Mouse (Mus musculus): ENCODE measurements at regions not wholly inside any gene's neighbourhood (a gene's known extent, or its start where the extent isn't known, plus 50 kb on each side); places are given as distances from the start of the nearest gene placed in this dataset.

DNA sequence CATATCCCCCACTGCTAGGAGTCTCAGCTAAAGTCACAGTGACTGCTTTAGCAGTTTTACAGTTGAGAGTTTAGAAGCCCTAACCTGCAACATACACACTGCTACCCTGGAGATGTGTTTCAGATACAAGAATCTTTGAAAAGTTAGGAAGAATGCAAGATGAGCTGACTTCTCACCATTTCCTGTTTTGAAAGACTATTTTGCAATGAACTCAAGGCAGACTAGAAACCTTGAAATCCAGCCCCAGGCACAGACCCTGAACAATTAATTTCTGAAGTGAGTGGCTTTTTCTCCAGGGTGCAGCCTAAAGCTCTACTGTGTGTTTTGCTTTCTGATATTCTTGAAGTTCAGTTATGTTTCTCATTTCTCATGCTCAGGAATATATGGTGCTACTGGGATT lies 440.6 kb downstream of the Nebl start:
- no peaks in the 10 kb centered on the region for H3K9me3 ChIP-seq (ENCODE audit: control insufficient read depth, low read length)
- no peaks in the 10 kb centered on the region for H3K27me3 ChIP-seq (ENCODE audit: control insufficient read depth, insufficient read depth, low read depth, low read length)
- H3K4me1 ChIP-seq (replicated peaks; ENCODE audit: control insufficient read depth, insufficient read depth, low read length) = peaks cover 4% of the 10 kb centered on the region
- H3K27ac ChIP-seq (ENCODE audit: low read length) = no peak overlapping the region
- H3K36me3 ChIP-seq (ENCODE audit: control insufficient read depth, insufficient read depth, low read length) = no peaks in the 10 kb centered on the region
- no peak for ATAC-seq (ENCODE audit: low read depth)
- H3K4me3 ChIP-seq (ENCODE audit: low read length) = no peak overlapping the region
- H3K4me2 ChIP-seq (ENCODE audit: low read depth, low read length) = no peak overlapping the region
- H3K9ac ChIP-seq (ENCODE audit: low read length) = no peak overlapping the region

DNA sequence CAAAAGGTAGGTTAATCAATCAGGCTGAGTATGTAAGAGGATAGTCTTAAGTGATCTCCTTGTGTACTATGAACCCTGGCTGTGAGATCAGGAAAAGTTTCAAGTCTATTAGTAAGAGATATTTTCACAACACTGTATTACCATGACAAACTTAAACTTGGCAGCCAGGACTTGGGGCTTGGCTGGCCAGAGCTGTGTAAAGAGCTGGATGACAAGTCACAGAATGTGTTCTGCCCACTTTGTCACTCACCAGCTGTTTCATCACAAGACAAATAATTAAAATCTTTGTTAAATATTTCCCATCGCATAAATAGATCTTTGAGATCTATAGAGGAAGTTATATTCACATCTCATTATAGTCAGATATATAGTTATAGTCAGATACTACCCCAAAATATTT lies 443.7 kb downstream of the Nebl start:
- peaks cover 4% of the 10 kb centered on the region for H3K4me1 ChIP-seq (replicated peaks; ENCODE audit: control insufficient read depth, insufficient read depth, low read length)
- peak; percentile 99 for ATAC-seq (ENCODE audit: low read depth)
- no peak overlapping the region for H3K4me3 ChIP-seq (ENCODE audit: low read length)
- H3K36me3 ChIP-seq (ENCODE audit: control insufficient read depth, insufficient read depth, low read length) = no peaks in the 10 kb centered on the region
- no peaks in the 10 kb centered on the region for H3K27me3 ChIP-seq (ENCODE audit: control insufficient read depth, insufficient read depth, low read depth, low read length)
- no peak overlapping the region for H3K4me2 ChIP-seq (ENCODE audit: low read depth, low read length)
- H3K27ac ChIP-seq (ENCODE audit: low read length) = no peak overlapping the region
- 50% methylated on average over 1 of the region's 1 CpGs for WGBS
- H3K9ac ChIP-seq (ENCODE audit: low read length) = no peak overlapping the region
- no peaks in the 10 kb centered on the region for H3K9me3 ChIP-seq (ENCODE audit: control insufficient read depth, low read length)

DNA sequence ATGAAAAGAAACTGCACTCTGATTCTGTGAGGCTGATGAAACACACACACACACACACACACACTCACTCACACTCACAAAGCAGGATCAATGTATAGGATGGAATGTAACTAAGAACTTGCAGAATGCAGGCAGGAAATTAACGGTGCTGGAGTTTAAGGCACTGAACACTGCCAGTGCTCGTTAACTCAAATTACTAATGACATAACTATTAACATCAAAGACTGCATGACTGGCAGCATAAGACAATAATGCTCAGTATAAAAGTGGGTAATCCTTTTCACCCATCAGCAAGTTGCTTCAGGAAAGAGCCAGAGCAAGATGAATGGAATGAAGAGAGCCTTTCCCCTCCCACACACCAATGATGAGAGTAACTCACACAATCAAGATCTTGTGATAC lies 481.3 kb downstream of the Nebl start:
- Histone ChIP-seq H3K9me3 (ENCODE audit: control insufficient read depth, low read length) (no peaks in the 10 kb centered on the region), H3K4me2 (ENCODE audit: low read depth, low read length) (no peak overlapping the region), H3K36me3 (ENCODE audit: control insufficient read depth, insufficient read depth, low read length) (no peaks in the 10 kb centered on the region), H3K4me3 (ENCODE audit: low read length) (no peak overlapping the region), H3K9ac (ENCODE audit: low read length) (no peak overlapping the region), H3K4me1 (replicated peaks; ENCODE audit: control insufficient read depth, insufficient read depth, low read length) (no peaks in the 10 kb centered on the region), H3K27ac (ENCODE audit: low read length) (no peak overlapping the region), H3K27me3 (ENCODE audit: control insufficient read depth, insufficient read depth, low read depth, low read length) (no peaks in the 10 kb centered on the region)
- no peak for ATAC-seq (ENCODE audit: low read depth)
- WGBS = 72% methylated on average over 2 of the region's 2 CpGs

DNA sequence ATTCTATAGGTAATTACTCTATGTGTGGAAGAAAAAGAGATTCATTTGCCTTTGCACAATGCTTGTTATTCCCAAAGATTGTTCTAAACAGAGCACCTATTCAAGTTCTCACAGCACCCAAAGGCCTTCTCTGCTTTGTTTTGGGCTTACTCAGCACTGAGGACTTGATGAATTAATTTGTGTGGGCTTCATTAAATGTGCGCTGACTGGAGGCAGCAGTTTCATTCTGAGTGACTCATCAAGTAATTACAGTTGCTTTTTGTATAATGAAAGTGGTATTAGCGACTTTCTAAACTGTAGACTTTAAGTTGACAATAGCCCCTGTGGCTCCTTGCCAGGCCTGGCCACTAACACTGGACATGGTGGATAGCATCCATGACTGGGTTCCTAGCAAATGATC lies 485.4 kb downstream of the Nebl start:
- no peaks in the 10 kb centered on the region for H3K27me3 ChIP-seq (ENCODE audit: control insufficient read depth, insufficient read depth, low read depth, low read length)
- H3K9me3 ChIP-seq (ENCODE audit: control insufficient read depth, low read length) = no peaks in the 10 kb centered on the region
- no peak overlapping the region for H3K27ac ChIP-seq (ENCODE audit: low read length)
- 67% methylated on average over 2 of the region's 2 CpGs for WGBS
- ATAC-seq (ENCODE audit: low read depth) = no peak
- no peak overlapping the region for H3K4me3 ChIP-seq (ENCODE audit: low read length)
- H3K36me3 ChIP-seq (ENCODE audit: control insufficient read depth, insufficient read depth, low read length) = no peaks in the 10 kb centered on the region
- no peak overlapping the region for H3K9ac ChIP-seq (ENCODE audit: low read length)
- H3K4me2 ChIP-seq (ENCODE audit: low read depth, low read length) = no peak overlapping the region
- H3K4me1 ChIP-seq (replicated peaks; ENCODE audit: control insufficient read depth, insufficient read depth, low read length) = no peaks in the 10 kb centered on the region

DNA sequence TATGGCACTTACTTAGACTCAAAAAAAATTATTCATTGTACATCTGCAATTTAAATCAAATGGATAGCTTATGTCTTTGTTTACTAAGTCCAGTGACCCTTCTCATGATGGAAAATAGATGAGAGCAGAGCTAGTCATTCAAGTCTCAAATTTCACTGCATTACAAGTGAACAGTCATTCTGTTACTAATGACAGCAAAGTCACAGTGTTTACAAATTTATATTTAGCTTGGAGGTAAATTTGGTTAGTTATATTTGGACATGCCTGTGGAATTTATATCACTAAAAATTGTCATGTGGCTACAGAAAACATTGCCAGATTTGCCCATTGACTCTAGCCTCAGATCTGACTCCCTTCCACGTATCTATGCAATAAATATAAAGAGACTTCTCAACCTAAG lies 515.7 kb downstream of the Nebl start:
- H3K4me3 ChIP-seq (ENCODE audit: low read length) = no peak overlapping the region
- H3K27me3 ChIP-seq (ENCODE audit: control insufficient read depth, insufficient read depth, low read depth, low read length) = no peaks in the 10 kb centered on the region
- no peaks in the 10 kb centered on the region for H3K4me1 ChIP-seq (replicated peaks; ENCODE audit: control insufficient read depth, insufficient read depth, low read length)
- no peaks in the 10 kb centered on the region for H3K36me3 ChIP-seq (ENCODE audit: control insufficient read depth, insufficient read depth, low read length)
- ATAC-seq (ENCODE audit: low read depth) = no peak
- H3K27ac ChIP-seq (ENCODE audit: low read length) = no peak overlapping the region
- WGBS = 38% methylated on average over 1 of the region's 1 CpGs
- no peaks in the 10 kb centered on the region; the same call in 1 of the 2 replicates for H3K9me3 ChIP-seq (ENCODE audit: control insufficient read depth, low read length)
- no peak overlapping the region for H3K4me2 ChIP-seq (ENCODE audit: low read depth, low read length)
- no peak overlapping the region for H3K9ac ChIP-seq (ENCODE audit: low read length)

DNA sequence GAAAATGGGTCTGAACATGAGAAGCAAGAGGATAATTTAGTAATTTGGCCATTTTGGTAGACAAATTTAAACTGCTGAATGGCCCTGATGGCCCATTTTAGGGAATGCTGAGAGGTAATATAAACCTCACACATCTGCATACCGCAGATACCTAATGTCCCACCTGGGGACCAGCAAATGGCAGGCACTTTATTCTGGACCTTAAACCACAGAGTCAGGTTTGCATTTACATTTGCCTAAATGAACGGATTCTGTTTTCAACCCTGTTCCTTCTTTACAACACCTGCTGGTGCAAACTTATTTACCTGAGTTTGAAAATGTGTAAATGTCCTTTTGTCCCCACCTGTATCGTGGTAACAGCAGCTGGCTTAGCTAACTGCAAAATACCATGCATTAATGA lies 516.4 kb downstream of the Nebl start:
- Histone ChIP-seq H3K9me3 (ENCODE audit: control insufficient read depth, low read length) (no peaks in the 10 kb centered on the region; the same call in 1 of the 2 replicates), H3K9ac (ENCODE audit: low read length) (no peak overlapping the region), H3K4me3 (ENCODE audit: low read length) (no peak overlapping the region), H3K27ac (ENCODE audit: low read length) (no peak overlapping the region), H3K36me3 (ENCODE audit: control insufficient read depth, insufficient read depth, low read length) (no peaks in the 10 kb centered on the region), H3K4me1 (replicated peaks; ENCODE audit: control insufficient read depth, insufficient read depth, low read length) (no peaks in the 10 kb centered on the region), H3K4me2 (ENCODE audit: low read depth, low read length) (no peak overlapping the region), H3K27me3 (ENCODE audit: control insufficient read depth, insufficient read depth, low read depth, low read length) (no peaks in the 10 kb centered on the region)
- 67% methylated on average over 3 of the region's 3 CpGs for whole genome bisulfite sequencing
- ATAC-seq (ENCODE audit: low read depth) = no peak

DNA sequence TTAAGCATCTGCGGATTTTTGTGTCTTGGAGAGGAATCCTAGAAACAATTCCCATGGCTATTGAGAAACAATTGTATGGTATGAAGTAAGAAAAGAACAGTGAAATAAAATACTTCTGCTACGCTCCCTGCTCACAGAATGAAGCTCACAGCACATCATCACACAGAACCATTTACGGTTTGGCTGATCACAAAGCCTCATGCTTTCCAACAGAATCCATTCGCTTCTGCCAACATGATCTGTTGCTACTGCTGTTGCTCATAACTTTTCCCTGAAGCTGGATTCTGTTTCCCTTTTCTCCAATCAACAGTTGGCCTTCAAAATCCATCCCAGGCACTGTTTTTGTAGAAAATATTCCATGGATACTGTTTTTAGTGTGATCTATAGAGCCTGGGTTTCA lies 518.7 kb downstream of the Nebl start:
- WGBS = 89% methylated on average over 4 of the region's 4 CpGs
- Histone ChIP-seq H3K36me3 (ENCODE audit: control insufficient read depth, insufficient read depth, low read length) (no peaks in the 10 kb centered on the region), H3K27ac (ENCODE audit: low read length) (no peak overlapping the region), H3K9me3 (ENCODE audit: control insufficient read depth, low read length) (no peaks in the 10 kb centered on the region), H3K9ac (ENCODE audit: low read length) (no peak overlapping the region), H3K4me2 (ENCODE audit: low read depth, low read length) (no peak overlapping the region), H3K4me3 (ENCODE audit: low read length) (no peak overlapping the region), H3K4me1 (replicated peaks; ENCODE audit: control insufficient read depth, insufficient read depth, low read length) (no peaks in the 10 kb centered on the region), H3K27me3 (ENCODE audit: control insufficient read depth, insufficient read depth, low read depth, low read length) (no peaks in the 10 kb centered on the region)
- no peak for ATAC-seq (ENCODE audit: low read depth)

DNA sequence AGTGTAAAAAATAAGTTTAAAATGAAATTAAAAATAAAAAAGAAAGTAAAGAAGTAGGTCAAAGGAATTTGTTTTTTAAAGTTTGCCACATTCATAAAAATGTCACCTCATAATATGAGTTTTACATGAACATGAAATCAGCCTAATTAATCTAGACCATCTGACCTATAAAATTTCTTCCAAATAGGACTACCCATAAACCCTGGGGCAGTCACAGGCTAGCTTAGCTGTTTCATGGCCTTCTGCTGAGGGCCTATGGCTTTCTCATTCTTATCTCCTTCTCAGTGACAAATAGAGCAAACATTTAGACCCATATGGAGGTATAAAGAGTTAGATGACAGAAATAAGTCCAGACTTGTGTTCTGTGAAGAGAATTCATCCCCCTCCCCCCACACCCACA lies 520.2 kb downstream of the Nebl start:
- H3K4me3 ChIP-seq (ENCODE audit: low read length) = no peak overlapping the region
- H3K27me3 ChIP-seq (ENCODE audit: control insufficient read depth, insufficient read depth, low read depth, low read length) = no peaks in the 10 kb centered on the region
- no peak for ATAC-seq (ENCODE audit: low read depth)
- H3K4me1 ChIP-seq (replicated peaks; ENCODE audit: control insufficient read depth, insufficient read depth, low read length) = no peaks in the 10 kb centered on the region
- no peak overlapping the region for H3K27ac ChIP-seq (ENCODE audit: low read length)
- no peaks in the 10 kb centered on the region for H3K36me3 ChIP-seq (ENCODE audit: control insufficient read depth, insufficient read depth, low read length)
- H3K9me3 ChIP-seq (ENCODE audit: control insufficient read depth, low read length) = no peaks in the 10 kb centered on the region
- no peak overlapping the region for H3K9ac ChIP-seq (ENCODE audit: low read length)
- no peak overlapping the region for H3K4me2 ChIP-seq (ENCODE audit: low read depth, low read length)

DNA sequence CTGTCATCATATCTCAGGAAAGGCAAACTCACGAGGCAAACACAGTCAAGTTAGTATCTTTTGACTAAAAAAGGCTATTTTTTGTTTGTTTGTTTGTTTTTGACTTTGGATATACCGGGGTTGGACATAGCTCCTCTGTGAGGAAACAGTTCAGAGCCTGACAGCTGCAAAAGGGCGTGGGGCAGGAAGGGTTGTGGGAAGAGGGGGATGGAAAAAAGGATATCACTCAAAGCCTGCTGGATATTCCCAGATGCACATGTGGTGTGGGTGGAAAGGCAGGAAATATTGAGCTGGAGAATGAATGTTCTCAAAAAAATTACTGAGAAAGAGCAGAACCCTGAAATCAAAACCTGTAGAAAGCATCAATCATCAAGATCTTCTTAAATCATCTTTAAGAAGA lies 537.7 kb downstream of the Nebl start:
- no peak overlapping the region for H3K27ac ChIP-seq (ENCODE audit: low read length)
- no peaks in the 10 kb centered on the region for H3K27me3 ChIP-seq (ENCODE audit: control insufficient read depth, insufficient read depth, low read depth, low read length)
- no peaks in the 10 kb centered on the region for H3K9me3 ChIP-seq (ENCODE audit: control insufficient read depth, low read length)
- no peak for ATAC-seq (ENCODE audit: low read depth)
- no peak overlapping the region for H3K4me3 ChIP-seq (ENCODE audit: low read length)
- H3K4me2 ChIP-seq (ENCODE audit: low read depth, low read length) = no peak overlapping the region
- WGBS = 34% methylated on average over 3 of the region's 3 CpGs
- H3K4me1 ChIP-seq (replicated peaks; ENCODE audit: control insufficient read depth, insufficient read depth, low read length) = no peaks in the 10 kb centered on the region
- no peaks in the 10 kb centered on the region for H3K36me3 ChIP-seq (ENCODE audit: control insufficient read depth, insufficient read depth, low read length)
- no peak overlapping the region for H3K9ac ChIP-seq (ENCODE audit: low read length)

DNA sequence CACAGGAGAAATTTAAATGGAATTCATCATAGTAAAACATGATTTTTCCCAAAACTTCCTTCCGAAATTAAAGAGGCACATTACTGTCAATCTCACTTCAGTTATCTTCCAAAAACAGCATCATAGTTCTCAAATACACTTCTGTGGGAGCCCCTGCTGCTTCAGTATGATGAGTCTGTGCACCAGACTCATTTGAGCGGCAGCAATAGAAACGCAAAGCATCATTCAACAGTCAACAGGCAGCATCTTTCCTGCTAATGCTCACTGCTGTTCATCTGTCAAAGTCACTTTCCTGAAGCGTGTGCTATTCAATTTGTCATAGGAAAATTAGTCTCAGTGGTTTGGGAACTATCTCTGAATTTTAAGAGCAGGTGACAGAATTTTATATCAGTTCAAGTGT lies 542.1 kb downstream of the Nebl start:
- H3K27ac ChIP-seq (ENCODE audit: low read length) = no peak overlapping the region
- no peak overlapping the region for H3K4me2 ChIP-seq (ENCODE audit: low read depth, low read length)
- no peaks in the 10 kb centered on the region for H3K36me3 ChIP-seq (ENCODE audit: control insufficient read depth, insufficient read depth, low read length)
- H3K4me3 ChIP-seq (ENCODE audit: low read length) = no peak overlapping the region
- no peaks in the 10 kb centered on the region for H3K27me3 ChIP-seq (ENCODE audit: control insufficient read depth, insufficient read depth, low read depth, low read length)
- WGBS = 72% methylated on average over 4 of the region's 4 CpGs
- H3K4me1 ChIP-seq (replicated peaks; ENCODE audit: control insufficient read depth, insufficient read depth, low read length) = no peaks in the 10 kb centered on the region
- no peaks in the 10 kb centered on the region for H3K9me3 ChIP-seq (ENCODE audit: control insufficient read depth, low read length)
- no peak overlapping the region for H3K9ac ChIP-seq (ENCODE audit: low read length)
- ATAC-seq (ENCODE audit: low read depth) = no peak
